Mouse (Mus musculus) T-helper 1 cell (primary cell): Measurements from ENCODE around the gene Zbtb46.

Experiments used
- in situ Hi-C: fragments of 300-600 bp; cut with MboI, MseI; formaldehyde crosslinking; loops from one replicate; pipeline ENCODE4 v1.15.1; 2025; ENCODE audit warnings: high pct_unique_total_duplicates

Gene Zbtb46

GRCm38 (mm10) chr2:181375787-181376186, 83.4 kb downstream of the Zbtb46 start:
- in situ Hi-C loops, result loop anchor here (25.0 kb wide), 1 partner anchor 212 kb away; the partner anchor contains the start of genes Prpf6, Samd10, Uckl1 and Zfp512b

- in situ Hi-C loops, result no loop called here
Observed at GRCm38 (mm10) chr2:181370001-181370400, 89.2 kb downstream of the Zbtb46 start.

GRCm38 (mm10) chr2:181365655-181366075, 93.6 kb downstream of the Zbtb46 start:
- in situ Hi-C loops, result no loop called here

GRCm38 (mm10) chr2:181364860-181365596, 94.2 kb downstream of the Zbtb46 start, which contains the start of the genes Zgpat and Arfrp1:
TSS of gene Zgpat (plus strand) at chr2:181364928.
TSS of gene Arfrp1 (minus strand) at chr2:181365404.
- in situ Hi-C loops, result no loop called here

GRCm38 (mm10) chr2:181364487-181364859, 94.8 kb downstream of the Zbtb46 start:
- in situ Hi-C loops, result no loop called here

- in situ Hi-C loops, result no loop called here
Observed at GRCm38 (mm10) chr2:181363946-181364345, 95.3 kb downstream of the Zbtb46 start.

- in situ Hi-C loops, result no loop called here
Observed at GRCm38 (mm10) chr2:181356780-181357179, 102.4 kb downstream of the Zbtb46 start.

GRCm38 (mm10) chr2:181342766-181343165, 116.5 kb downstream of the Zbtb46 start:
- in situ Hi-C loops, result loop anchor here (10.0 kb wide), 1 partner anchor 858 kb away; no protein-coding TSS in a partner anchor

GRCm38 (mm10) chr2:181340426-181340825, 118.8 kb downstream of the Zbtb46 start:
- in situ Hi-C loops, result loop anchor here (10.0 kb wide), 1 partner anchor 856 kb away; no protein-coding TSS in a partner anchor
